Mouse (Mus musculus): ENCODE results near the gene Stx7.
"Not testable (repeated sequence)": the region's sequence is repeated elsewhere in the genome, so short reads cannot be mapped to it uniquely, and the experiment has no call there.

The Stx7 gene

GRCm38 (mm10) chr10:24149135-24149781, at the start of gene Stx7:
Gene Stx7 (plus strand): TSS chr10:24149302.
- peak; percentile 95 for DNase-seq (ENCODE audit: low read depth, low spot score)

DNA sequence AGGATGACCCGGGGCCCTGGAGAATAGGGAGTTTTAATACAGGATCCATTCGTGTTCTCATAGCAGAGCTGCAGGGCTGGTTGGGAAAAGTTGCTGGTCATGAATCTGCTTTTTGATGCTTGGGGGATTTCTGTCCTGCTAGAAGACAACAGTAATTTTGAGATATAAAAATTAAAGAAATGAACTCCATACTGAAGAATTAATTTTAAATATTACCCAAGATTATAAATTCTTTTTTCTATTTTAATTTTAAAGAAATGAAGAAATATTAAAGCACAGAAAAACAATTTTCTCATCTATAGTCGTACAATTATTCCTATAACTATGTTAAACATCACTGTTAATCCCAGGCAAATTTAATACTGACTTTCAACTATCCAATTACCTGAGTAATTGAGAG, 47.3 kb upstream of the Stx7 start, which contains the start of gene Taar8c:
TSS of gene Taar8c (minus strand) at position 101 of the 400 bp plus-strand sequence.
- DNase-seq (ENCODE audit: low read depth, low spot score), result not testable (repeated sequence)

GRCm38 (mm10) chr10:24103299-24103698, 45.8 kb upstream of the Stx7 start:
- DNase-seq (ENCODE audit: low read depth, low spot score), result not testable (repeated sequence)

DNA sequence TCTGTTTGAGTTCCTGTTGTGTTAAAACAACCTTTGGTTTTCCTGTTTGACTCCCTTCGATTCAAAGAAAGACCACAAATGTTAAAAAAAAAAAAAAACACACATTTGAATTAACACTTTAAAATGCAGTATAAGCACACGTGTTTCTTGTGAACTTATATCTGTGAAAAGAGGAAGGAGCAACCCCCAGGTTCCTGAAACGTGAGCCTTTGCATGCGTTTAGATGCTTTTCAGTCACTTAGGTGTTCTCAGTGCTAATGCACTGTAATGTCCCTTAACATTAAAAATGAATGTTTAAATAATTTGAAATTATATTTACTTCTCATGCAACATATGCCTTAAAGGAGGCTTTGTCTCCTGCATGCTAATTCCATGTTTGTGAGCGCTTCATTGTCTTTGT, 41.4 kb upstream of the Stx7 start:
- DNase-seq (ENCODE audit: low read depth, low spot score), result no peak

- DNase-seq (ENCODE audit: low read depth, low spot score), result no peak
Observed at GRCm38 (mm10) chr10:24108236-24108635, 40.9 kb upstream of the Stx7 start.

- DNase-seq (ENCODE audit: low read depth, low spot score), result not testable (repeated sequence)
Observed at GRCm38 (mm10) chr10:24109434-24109833, 39.7 kb upstream of the Stx7 start, which contains the start of gene Taar9. Gene Taar9 (minus strand): TSS chr10:24109534.

GRCm38 (mm10) chr10:24111116-24111778, 37.9 kb upstream of the Stx7 start:
- peak; percentile 59 for DNase-seq (ENCODE audit: low read depth, low spot score)

- DNase-seq (ENCODE audit: low read depth, low spot score), result peak; percentile 81
Observed at GRCm38 (mm10) chr10:24131451-24132262, 17.4 kb upstream of the Stx7 start.

DNA sequence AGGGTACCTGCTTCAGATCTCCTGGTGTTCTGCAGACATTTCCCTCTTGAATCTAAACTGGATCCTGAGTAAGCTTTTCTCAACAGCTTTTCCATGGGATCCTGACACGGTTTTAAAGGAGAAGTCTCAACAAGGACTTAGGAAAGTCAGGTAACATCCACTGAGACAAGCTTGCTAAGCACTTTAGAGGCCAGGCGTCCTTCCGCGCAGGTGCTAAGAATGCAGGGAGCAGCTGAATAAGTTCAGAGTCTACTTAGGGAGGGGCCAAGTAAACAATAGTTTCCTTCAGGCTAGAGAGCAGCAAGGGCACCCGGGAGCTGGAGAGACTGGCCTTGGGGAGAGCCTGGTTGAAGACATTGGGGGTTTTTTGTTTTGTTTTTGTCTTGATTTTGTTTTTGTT, 16.8 kb upstream of the Stx7 start:
- no peak for DNase-seq (ENCODE audit: low read depth, low spot score)

- DNase-seq (ENCODE audit: low read depth, low spot score), result no peak
Observed at GRCm38 (mm10) chr10:24133132-24133531, 16.0 kb upstream of the Stx7 start.

- no peak for DNase-seq (ENCODE audit: low read depth, low spot score)
Observed at GRCm38 (mm10) chr10:24134071-24134645, 14.9 kb upstream of the Stx7 start.

DNA sequence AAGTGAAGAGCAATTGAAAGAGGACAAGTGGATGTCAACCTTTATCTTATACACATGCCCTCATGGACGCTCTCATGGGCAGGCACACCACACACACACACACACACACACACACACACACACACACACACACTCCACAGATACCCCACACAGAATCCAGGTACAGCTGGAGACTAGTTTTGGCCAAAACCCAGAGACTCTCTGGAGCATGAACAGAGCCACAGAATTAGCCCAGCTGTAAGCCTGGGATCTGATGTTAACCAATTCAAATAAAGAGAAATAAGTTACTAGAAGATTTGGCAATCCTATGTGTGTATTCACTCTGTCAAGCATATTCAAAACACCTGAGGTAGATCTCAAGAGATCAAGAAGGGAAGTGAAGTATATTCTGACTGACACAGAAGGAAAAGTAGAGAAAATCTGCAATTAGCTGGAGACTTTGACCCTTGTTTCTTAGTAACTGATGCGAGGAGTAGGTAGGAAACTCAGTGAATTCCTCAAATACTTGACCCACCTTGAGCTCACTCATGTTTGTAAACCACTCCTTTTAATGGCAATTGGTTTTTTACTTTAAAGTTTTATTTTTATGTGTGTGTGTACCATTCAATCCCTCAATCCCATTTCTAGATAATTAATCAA, 10.4 kb upstream of the Stx7 start:
- DNase-seq (ENCODE audit: low read depth, low spot score), result no peak

GRCm38 (mm10) chr10:24142735-24143134, 6.4 kb upstream of the Stx7 start:
- no peak for DNase-seq (ENCODE audit: low read depth, low spot score)

DNA sequence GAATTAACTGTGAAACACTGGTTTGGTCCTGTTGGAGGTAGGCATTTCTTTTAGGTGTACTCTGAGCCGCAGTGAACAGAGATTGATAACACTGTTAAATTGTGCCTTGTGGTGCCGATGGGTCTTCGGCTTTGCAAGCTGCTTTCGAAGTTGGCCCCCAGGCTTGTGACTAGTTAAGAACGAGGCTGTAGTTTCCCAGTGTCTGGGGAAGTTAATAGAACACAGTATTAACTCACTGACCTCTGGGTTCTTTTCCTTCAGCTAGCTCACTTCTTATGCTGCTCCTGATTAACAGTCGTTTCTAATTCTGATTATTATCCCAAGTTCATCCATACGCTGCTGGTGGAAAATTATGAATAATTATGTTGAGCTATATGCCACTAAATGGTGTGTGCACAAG, 984 bp downstream of the Stx7 start:
- DNase-seq (ENCODE audit: low read depth, low spot score), result no peak

GRCm38 (mm10) chr10:24158470-24159254, 9.6 kb downstream of the Stx7 start:
- DNase-seq (ENCODE audit: low read depth, low spot score), result peak; percentile 44

GRCm38 (mm10) chr10:24159575-24159974, 10.5 kb downstream of the Stx7 start:
- DNase-seq (ENCODE audit: low read depth, low spot score), result no peak

DNA sequence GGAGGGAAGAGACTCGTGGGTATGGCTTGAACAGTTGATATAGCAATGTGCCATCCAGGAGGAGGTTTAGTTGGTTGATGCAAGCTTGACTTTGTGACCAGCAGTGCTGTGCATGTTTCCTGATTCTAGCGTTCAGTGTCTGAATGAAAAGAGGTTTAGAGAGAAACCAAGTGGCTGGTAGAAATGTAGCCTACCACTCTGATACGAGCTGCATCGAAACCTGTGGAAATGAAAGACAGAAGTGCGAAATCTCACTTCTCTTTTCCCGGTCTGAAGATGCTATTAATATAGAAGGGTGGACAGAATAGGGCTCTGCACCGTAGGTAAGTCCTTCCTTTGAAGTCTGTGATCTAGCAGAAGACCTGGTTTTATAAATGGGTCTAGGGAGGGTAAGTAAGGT, 11.2 kb downstream of the Stx7 start:
- no peak for DNase-seq (ENCODE audit: low read depth, low spot score)

- peak; percentile 13 for DNase-seq (ENCODE audit: low read depth, low spot score)
Observed at GRCm38 (mm10) chr10:24164137-24164908, 15.2 kb downstream of the Stx7 start.

DNA sequence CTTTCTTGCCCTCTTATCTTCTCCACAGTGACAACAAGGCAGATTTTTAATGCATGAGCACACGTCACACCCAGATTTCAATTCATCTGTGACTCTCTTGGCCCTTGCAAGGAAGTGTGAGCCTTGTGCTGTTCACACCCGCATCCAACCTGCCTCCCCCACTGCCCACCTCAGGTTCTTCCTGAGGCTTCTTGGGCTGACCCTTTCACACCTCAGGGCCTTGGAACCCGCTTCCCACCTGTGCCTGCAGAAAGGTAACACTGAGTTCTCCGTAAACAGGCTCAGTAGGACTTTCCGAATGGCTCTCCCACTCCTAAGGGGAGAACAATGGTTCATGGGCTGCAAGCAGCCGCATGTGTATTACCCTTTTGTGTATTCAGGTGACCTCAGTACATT, 15.8 kb downstream of the Stx7 start:
- DNase-seq (ENCODE audit: low read depth, low spot score), result no peak

DNA sequence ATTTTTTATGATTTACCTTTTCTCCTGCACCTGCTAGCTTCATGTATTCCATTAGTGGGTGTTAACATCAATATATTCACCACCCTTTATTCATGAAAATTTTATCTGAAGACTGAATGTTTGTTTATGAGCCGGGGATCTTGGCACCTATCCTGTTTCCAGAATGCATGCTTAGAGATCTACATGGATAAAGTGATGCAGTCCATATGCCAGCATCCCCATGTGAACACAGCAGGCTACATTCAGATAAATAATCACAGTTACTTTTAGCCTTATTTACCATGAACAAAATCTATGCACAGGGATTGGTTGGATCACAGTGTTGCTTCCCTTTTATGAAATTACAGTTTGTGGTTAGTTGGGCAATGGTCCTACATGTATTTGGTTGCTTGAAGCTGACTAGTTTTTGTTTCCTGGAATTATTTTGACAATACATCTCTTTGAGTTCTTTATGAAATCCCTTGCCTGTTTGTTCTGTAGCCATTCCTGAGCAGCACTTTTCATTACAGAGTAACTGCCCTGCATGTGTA, 16.5 kb downstream of the Stx7 start:
- DNase-seq (ENCODE audit: low read depth, low spot score), result no peak

All from CD4-positive, CD25-positive, alpha-beta regulatory T cell, adult 2 months (primary cell).